In genomic region chr4:154081021-154081420, GRCm38 (mm10) we compare ENCODE assay signal across 10 mouse cellular contexts. TPM values are rescaled to one million over a fixed set of nuclear protein-coding genes. Genes with fewer than 3 reads are reported as not detected.
DNase-seq lines count a peak whose midpoint lies in the region; ATAC-seq and TF ChIP-seq lines count a peak whose summit lies in the region.
"Had no signal": no experiment of that assay in that cellular context is flagged by ENCODE, and none has a peak within 500 bp of the region (broad histone marks: within the 10 kb centered on the region; RNA-seq: fewer than 3 reads in every experiment).

No protein-coding gene starts in this region.

- no peak for TF ChIP-seq CTCF in ES-Bruce4 (IDR thresholded peaks at IDR 0.05; ENCODE audit: low read depth, low read length)
- no peak for TF ChIP-seq CTCF in gastrocnemius, adult 2 months (IDR thresholded peaks at IDR 0.05)

- 3% methylated on average over 13 of the region's 13 CpGs for WGBS in hindbrain, embryonic 15.5 days
- WGBS in limb, embryonic 12.5 days = 1% methylated on average over 13 of the region's 13 CpGs

- TF ChIP-seq EP300 in ES-Bruce4 (IDR thresholded peaks at IDR 0.05; ENCODE audit: insufficient read depth, low read depth, low read length) = no peak

- ATAC-seq in hindbrain, embryonic 15.5 days (ENCODE audit: low FRiP score, low read depth) = no peak
- ATAC-seq in limb, embryonic 12.5 days (ENCODE audit: insufficient number of reproducible peaks, insufficient read depth, low FRiP score, low TSS enrichment, low read depth) = no peak
- no peak for ATAC-seq in activated CD4-positive, CD25-positive, alpha-beta regulatory T cell, adult 4 months

- no peak overlapping the region for H3K27ac ChIP-seq in ES-Bruce4 (ENCODE audit: insufficient read depth, low read length)
- H3K27ac ChIP-seq in hindbrain, embryonic 15.5 days (replicated peaks) = no peak overlapping the region
- no peak overlapping the region for H3K27ac ChIP-seq in limb, embryonic 12.5 days
- H3K27ac ChIP-seq in gastrocnemius, adult 2 months = no peak overlapping the region

- peak overlapping the region; percentile 39 for H3K4me2 ChIP-seq in hindbrain, embryonic 15.5 days
- H3K4me2 ChIP-seq in limb, embryonic 12.5 days = peak overlapping the region; percentile 52

- intact Hi-C loops in gastrocnemius, adult 2 months (cut with DNase I) = no loop called here

- no peak for TF ChIP-seq POLR2A in ES-Bruce4 (IDR thresholded peaks at IDR 0.05; ENCODE audit: insufficient read depth, low read length)

- no peaks in the 10 kb centered on the region for H3K36me3 ChIP-seq in ES-Bruce4 (ENCODE audit: control insufficient read depth, insufficient read depth, low read length, poor library complexity, severe bottlenecking)
- H3K36me3 ChIP-seq in hindbrain, embryonic 15.5 days = no peaks in the 10 kb centered on the region
- H3K36me3 ChIP-seq in limb, embryonic 12.5 days = no peaks in the 10 kb centered on the region

- peaks cover 7% of the 10 kb centered on the region for H3K4me1 ChIP-seq in ES-Bruce4 (ENCODE audit: control insufficient read depth, insufficient read depth, low read length)
- H3K4me1 ChIP-seq in hindbrain, embryonic 15.5 days (replicated peaks) = peaks cover 3% of the 10 kb centered on the region; the same call in 1 of the 2 replicates
- peaks cover 8% of the 10 kb centered on the region for H3K4me1 ChIP-seq in limb, embryonic 12.5 days (replicated peaks)

- no peaks in the 10 kb centered on the region for H3K27me3 ChIP-seq in ES-Bruce4 (ENCODE audit: control insufficient read depth, insufficient read depth, low read length, poor library complexity, severe bottlenecking)
- H3K27me3 ChIP-seq in hindbrain, embryonic 15.5 days = peaks cover 37% of the 10 kb centered on the region
- H3K27me3 ChIP-seq in limb, embryonic 12.5 days = peaks cover 82% of the 10 kb centered on the region

- peak; percentile 68 for DNase-seq in brain, adult 2 months (ENCODE audit: low read depth, low spot score)
- DNase-seq in left cerebral cortex, adult 18-20 months (ENCODE audit: low spot score in 2 of 2) = no peak
- DNase-seq in gastrocnemius, adult 2 months = no peak
- no peak for DNase-seq in right cerebral cortex, adult 2 months (ENCODE audit: low spot score in 2 of 2)
- DNase-seq: thymus, postnatal 25 days had no signal

- H3K4me3 ChIP-seq in ES-Bruce4 (ENCODE audit: low read depth, low read length) = peak overlapping the region; percentile 71
- H3K4me3 ChIP-seq in hindbrain, embryonic 15.5 days = peak overlapping the region; percentile 16; the same call in 1 of the 2 replicates
- peak overlapping the region; percentile 27 for H3K4me3 ChIP-seq in limb, embryonic 12.5 days (replicated peaks)
- no peak overlapping the region for H3K4me3 ChIP-seq in gastrocnemius, adult 2 months

- no peaks in the 10 kb centered on the region for H3K9me3 ChIP-seq in ES-Bruce4 (replicated peaks; ENCODE audit: control insufficient read depth, insufficient read depth, low read length, poor library complexity, severe bottlenecking)
- H3K9me3 ChIP-seq in hindbrain, embryonic 15.5 days = no peaks in the 10 kb centered on the region
- H3K9me3 ChIP-seq in limb, embryonic 12.5 days = no peaks in the 10 kb centered on the region

- H3K9ac ChIP-seq in ES-Bruce4 (ENCODE audit: low read depth, poor library complexity, severe bottlenecking) = peak overlapping the region; percentile 10; the same call in 1 of the 2 replicates
- no peak overlapping the region for H3K9ac ChIP-seq in hindbrain, embryonic 15.5 days
- peak overlapping the region; percentile 31 for H3K9ac ChIP-seq in limb, embryonic 12.5 days (replicated peaks)

RNA-seq across cellular contexts. Expression of gene Ccdc27, which starts 38.5 kb away (rescaled TPM):
- not detected in 2 replicates for polyA plus RNA-seq in ES-Bruce4 (2011; ENCODE audit: insufficient read depth, insufficient read length, low read depth, missing spikeins)
- not detected in 2 replicates for polyA plus RNA-seq in hindbrain, embryonic 15.5 days (2015; fragmentation: Nextera tagmentation; extraction: Ambion mirVana)
- polyA plus RNA-seq in limb, embryonic 12.5 days (2016; fragmentation: Nextera tagmentation; extraction: Ambion mirVana) = not detected in 2 replicates
- polyA plus RNA-seq in activated CD4-positive, CD25-positive, alpha-beta regulatory T cell, adult 4 months (2017; shearing (Covaris generic)) = not detected
- total RNA-seq in left cerebral cortex, adult 18-20 months (2021) = not detected
- total RNA-seq in gastrocnemius, adult 2 months (2021) = not detected
- polyA plus RNA-seq: large intestine, adult 2 months had no signal

RNA-seq across cellular contexts. Expression of gene Smim1, which starts 55.0 kb away (rescaled TPM):
- 12.1 and 15.8 TPM in 2 replicates for polyA plus RNA-seq in ES-Bruce4 (2011; ENCODE audit: insufficient read depth, insufficient read length, low read depth, missing spikeins)
- polyA plus RNA-seq in hindbrain, embryonic 15.5 days (2015; fragmentation: Nextera tagmentation; extraction: Ambion mirVana) = 10.8 and 13.6 TPM in 2 replicates
- polyA plus RNA-seq in limb, embryonic 12.5 days (2016; fragmentation: Nextera tagmentation; extraction: Ambion mirVana) = 6.3 and 8.1 TPM in 2 replicates
- 1 to 10 TPM in 1 of 2 experiments, not detected in 1; 1.0 TPM for polyA plus RNA-seq in activated CD4-positive, CD25-positive, alpha-beta regulatory T cell, adult 4 months (2017; shearing (Covaris generic))
- 10 to 100 TPM; 10.0 to 15.0 TPM for total RNA-seq in left cerebral cortex, adult 18-20 months (2021)
- 1 to 10 TPM; 2.0 to 2.3 TPM for total RNA-seq in gastrocnemius, adult 2 months (2021)

RNA-seq across cellular contexts. Expression of gene Trp73, which starts 59.0 kb away (rescaled TPM):
- polyA plus RNA-seq in ES-Bruce4 (2011; ENCODE audit: insufficient read depth, insufficient read length, low read depth, missing spikeins) = 2.3 and 2.8 TPM in 2 replicates
- 0.31 and 0.92 TPM in 2 replicates for polyA plus RNA-seq in hindbrain, embryonic 15.5 days (2015; fragmentation: Nextera tagmentation; extraction: Ambion mirVana)
- 1.2 and 1.9 TPM in 2 replicates for polyA plus RNA-seq in limb, embryonic 12.5 days (2016; fragmentation: Nextera tagmentation; extraction: Ambion mirVana)
- not detected for polyA plus RNA-seq in activated CD4-positive, CD25-positive, alpha-beta regulatory T cell, adult 4 months (2017; shearing (Covaris generic))
- total RNA-seq in left cerebral cortex, adult 18-20 months (2021) = under 1 TPM; 0.26 to 0.86 TPM
- not detected for total RNA-seq in gastrocnemius, adult 2 months (2021)
